Mouse (Mus musculus) midbrain, embryonic 14.5 days (tissue): ENCODE measurements around the gene Cd302. TPM values are rescaled to one million over a fixed set of nuclear protein-coding genes. Genes with fewer than 3 reads are reported as not detected.

Source experiments
- ATAC-seq: fragments of 200-750 bp; cut with Nextera tagmentation; 2 replicates; pipeline ENCODE4 v1.8.0; 2017; ENCODE audit warnings: moderate number of reproducible peaks, moderate library complexity; ENCODE audit not compliant: low FRiP score, low TSS enrichment
- DNase-seq: peaks from one replicate; pipeline ENCODE4 v3.0.0-alpha.2; 2015
- H3K27ac ChIP-seq: fragments of 300-500 bp; sonication (generic); replicated peaks from 2 replicates; pipeline ENCODE4 v1.5.1; 2014; ENCODE audit warnings: mild to moderate bottlenecking, low read depth, low read length, moderate library complexity
- H3K27me3 ChIP-seq: fragments of 300-500 bp; sonication (generic); 2 replicates; pipeline ENCODE4 v1.6.1; 2014; ENCODE audit warnings: low read length, control low read depth, mixed read lengths; ENCODE audit not compliant: control insufficient read depth, insufficient read depth
- H3K36me3 ChIP-seq: fragments of 300-500 bp; sonication (generic); 2 replicates; pipeline ENCODE4 v1.6.1; 2014; ENCODE audit warnings: low read length, control low read depth; ENCODE audit not compliant: control insufficient read depth, insufficient read depth
- H3K4me1 ChIP-seq: fragments of 300-500 bp; sonication (generic); 2 replicates; pipeline ENCODE4 v1.6.1; 2014; ENCODE audit warnings: mild to moderate bottlenecking, antibody characterized with exemption, low read length, control low read depth; ENCODE audit not compliant: control insufficient read depth, insufficient read depth
- H3K4me2 ChIP-seq: fragments of 300-500 bp; sonication (generic); 2 replicates; pipeline ENCODE4 v1.6.1; 2014; ENCODE audit warnings: mild to moderate bottlenecking, low read length, moderate library complexity
- H3K4me3 ChIP-seq: fragments of 300-500 bp; sonication (generic); replicated peaks from 2 replicates; pipeline ENCODE4 v1.5.1; 2014; ENCODE audit warnings: low read depth, low read length
- H3K9ac ChIP-seq: fragments of 300-500 bp; sonication (generic); replicated peaks from 2 replicates; pipeline ENCODE4 v1.6.1; 2014; ENCODE audit warnings: mild to moderate bottlenecking, low read length, moderate library complexity
- H3K9me3 ChIP-seq: fragments of 300-500 bp; sonication (generic); 2 replicates; pipeline ENCODE4 v1.6.1; 2016; ENCODE audit warnings: low read length, control low read depth, mixed read lengths; ENCODE audit not compliant: control insufficient read depth
- WGBS: fragments of 180-500 bp; shearing (Covaris S2); extraction: QIAGEN DNeasy Blood & Tissue Kit; methylation state at CpG from one replicate; pipeline ENCODE4 v1.1.7; 2014; 5-methylcytosine and 5-hydroxymethylcytosine counted together
- polyA plus RNA-seq: library from polyadenylated mRNA; unstranded; fragments of >200 nt; fragmentation: Nextera tagmentation; extraction: Ambion mirVana; gene quantifications from 2 replicates; pipeline ENCODE4 v1.2.1, GENCODE M21; 2014

The Cd302 gene
- polyA plus RNA-seq, 1 experiment from 2014 or later: 14.6 TPM

DNA sequence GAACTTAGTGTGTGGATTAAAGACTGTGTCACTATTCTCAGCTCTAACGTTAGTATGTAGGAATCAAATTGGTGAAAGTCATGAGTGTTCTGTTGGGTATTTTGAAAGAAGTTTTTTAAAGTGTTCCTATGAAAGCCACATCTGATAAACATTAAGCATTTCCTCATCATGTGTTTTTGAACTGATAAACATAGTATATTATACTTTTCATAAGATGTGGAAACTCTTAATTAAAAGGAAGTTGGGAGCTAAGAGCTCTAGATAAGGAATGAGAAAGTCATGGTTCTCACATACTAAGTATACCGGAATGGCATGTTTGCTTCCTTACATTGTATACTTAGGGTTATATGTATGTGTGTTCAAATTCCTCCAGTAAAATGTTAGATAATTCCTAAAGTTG lies 53.9 kb downstream of the Cd302 start:
- Histone ChIP-seq H3K4me3 (no peak overlapping the region), H3K27me3 (no peaks in the 10 kb centered on the region), H3K9ac (no peak overlapping the region), H3K4me2 (no peak overlapping the region), H3K9me3 (no peaks in the 10 kb centered on the region), H3K27ac (no peak overlapping the region), H3K36me3 (peaks cover 50% of the 10 kb centered on the region), H3K4me1 (no peaks in the 10 kb centered on the region)
- WGBS: 97% methylated on average over 2 of the region's 2 CpGs
- no peak for DNase-seq
- no peak for ATAC-seq

DNA sequence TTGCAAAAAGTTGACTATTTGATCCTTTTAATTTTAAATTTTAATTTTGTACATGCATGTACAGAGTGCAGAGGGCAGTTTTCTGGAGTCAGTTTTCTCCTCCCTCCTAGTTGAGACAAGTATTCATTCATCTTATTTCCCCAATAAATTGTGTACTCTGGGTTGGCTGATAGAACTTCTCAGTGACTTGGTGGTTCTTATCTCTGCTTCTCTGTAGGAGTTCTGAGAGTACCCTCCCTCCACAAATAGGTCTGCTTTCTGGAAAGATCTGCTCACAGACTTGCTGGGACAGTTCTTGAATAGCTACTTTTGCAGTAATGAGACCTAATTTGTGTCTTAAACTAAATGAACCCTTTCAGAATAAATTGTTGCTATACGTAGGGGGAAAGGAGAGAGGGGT lies 55.8 kb downstream of the Cd302 start:
- no peak overlapping the region for H3K4me3 ChIP-seq
- no peak overlapping the region for H3K27ac ChIP-seq
- ATAC-seq: no peak
- no peak for DNase-seq
- H3K9ac ChIP-seq: no peak overlapping the region
- H3K36me3 ChIP-seq: peaks cover 35% of the 10 kb centered on the region
- no peaks in the 10 kb centered on the region for H3K27me3 ChIP-seq
- 86% methylated on average over 1 of the region's 1 CpGs for WGBS
- no peak overlapping the region for H3K4me2 ChIP-seq
- no peaks in the 10 kb centered on the region for H3K9me3 ChIP-seq
- H3K4me1 ChIP-seq: no peaks in the 10 kb centered on the region

- Histone ChIP-seq H3K27ac (no peak overlapping the region), H3K4me1 (no peaks in the 10 kb centered on the region), H3K9me3 (no peaks in the 10 kb centered on the region), H3K36me3 (no peaks in the 10 kb centered on the region), H3K27me3 (no peaks in the 10 kb centered on the region), H3K9ac (no peak overlapping the region), H3K4me3 (no peak overlapping the region), H3K4me2 (no peak overlapping the region)
- WGBS: 88% methylated on average over 1 of the region's 1 CpGs
- DNase-seq (no peak), ATAC-seq (no peak)
Observed at GRCm38 (mm10) chr2:60223489-60223888, 60.8 kb downstream of the Cd302 start.

DNA sequence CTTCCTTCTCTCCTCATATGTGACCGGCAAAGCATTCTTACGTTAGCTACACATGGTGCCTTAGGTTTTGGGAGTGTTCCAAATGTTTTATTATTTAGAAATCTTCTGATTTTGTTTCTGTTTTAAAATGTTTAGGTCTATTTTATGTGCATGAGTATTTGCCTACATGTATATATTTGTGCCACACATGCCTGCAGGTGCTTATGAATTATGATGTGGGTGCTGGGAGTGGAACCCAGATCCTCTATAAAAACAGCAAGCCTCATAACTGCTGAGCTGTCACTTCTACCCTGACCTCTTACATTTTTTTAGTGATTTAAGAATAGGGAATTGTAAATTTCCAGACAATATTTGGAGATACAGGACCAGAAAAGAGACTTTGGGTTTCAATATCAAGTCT lies 62.3 kb downstream of the Cd302 start:
- H3K27ac ChIP-seq: no peak overlapping the region
- WGBS: 93% methylated on average over 2 of the region's 2 CpGs
- H3K4me2 ChIP-seq: no peak overlapping the region
- no peak overlapping the region for H3K9ac ChIP-seq
- H3K4me1 ChIP-seq: no peaks in the 10 kb centered on the region
- H3K27me3 ChIP-seq: no peaks in the 10 kb centered on the region
- ATAC-seq (no peak), DNase-seq (no peak)
- no peak overlapping the region for H3K4me3 ChIP-seq
- no peaks in the 10 kb centered on the region for H3K36me3 ChIP-seq
- H3K9me3 ChIP-seq: no peaks in the 10 kb centered on the region

DNA sequence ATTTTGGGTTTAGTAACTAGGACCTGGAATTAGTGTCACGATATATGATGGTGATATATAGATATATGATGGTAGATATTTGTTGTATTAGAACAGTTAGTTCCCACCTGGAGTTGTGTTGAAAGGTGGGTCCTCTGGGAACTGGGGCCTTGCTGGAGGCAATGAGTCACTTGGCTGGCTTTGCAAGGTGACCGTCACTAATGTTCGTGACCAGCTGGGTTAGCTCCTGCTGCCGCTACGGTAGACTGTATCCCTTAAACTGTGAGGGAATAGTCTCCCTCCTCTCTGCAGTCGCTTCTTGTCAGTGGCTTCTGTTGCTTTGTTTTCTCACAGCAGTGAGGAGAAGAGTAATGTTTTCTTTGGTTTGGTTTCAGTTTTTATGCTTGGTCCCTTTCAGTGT lies 63.1 kb downstream of the Cd302 start:
- H3K36me3 ChIP-seq: no peaks in the 10 kb centered on the region
- no peaks in the 10 kb centered on the region for H3K9me3 ChIP-seq
- no peak for ATAC-seq
- H3K27me3 ChIP-seq: no peaks in the 10 kb centered on the region
- H3K4me2 ChIP-seq: no peak overlapping the region
- no peak overlapping the region for H3K9ac ChIP-seq
- H3K4me3 ChIP-seq: no peak overlapping the region
- 57% methylated on average over 6 of the region's 6 CpGs for WGBS
- H3K27ac ChIP-seq: no peak overlapping the region
- no peak for DNase-seq
- no peaks in the 10 kb centered on the region; the same call in 1 of the 2 replicates for H3K4me1 ChIP-seq

DNA sequence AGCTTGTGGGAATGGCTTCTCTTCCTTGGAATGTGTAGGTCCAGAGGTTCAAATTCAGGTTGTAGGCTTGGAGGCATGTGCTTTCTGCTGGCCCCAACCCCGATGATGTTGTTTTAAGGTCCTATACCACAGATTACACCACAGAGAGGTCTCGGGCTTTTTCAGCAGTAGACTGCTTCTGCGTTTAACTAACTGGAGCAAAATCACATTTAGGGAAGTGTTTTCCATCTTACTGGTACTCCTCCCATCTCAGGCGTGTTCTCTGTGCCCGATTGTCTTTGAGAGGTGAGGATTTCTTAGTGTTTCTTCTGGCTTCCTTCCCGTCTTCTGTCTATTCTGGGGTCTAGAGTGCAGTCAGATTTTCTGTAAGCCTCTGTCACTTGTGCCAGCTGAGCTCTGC lies 66.7 kb downstream of the Cd302 start:
- H3K4me2 ChIP-seq: no peak overlapping the region
- no peak overlapping the region for H3K4me3 ChIP-seq
- ATAC-seq (no peak), DNase-seq (no peak)
- peaks cover 3% of the 10 kb centered on the region; the same call in 1 of the 2 replicates for H3K36me3 ChIP-seq
- no peaks in the 10 kb centered on the region for H3K27me3 ChIP-seq
- 96% methylated on average over 6 of the region's 6 CpGs for WGBS
- no peaks in the 10 kb centered on the region for H3K9me3 ChIP-seq
- H3K27ac ChIP-seq: no peak overlapping the region
- no peak overlapping the region for H3K9ac ChIP-seq
- peaks cover 11% of the 10 kb centered on the region for H3K4me1 ChIP-seq

DNA sequence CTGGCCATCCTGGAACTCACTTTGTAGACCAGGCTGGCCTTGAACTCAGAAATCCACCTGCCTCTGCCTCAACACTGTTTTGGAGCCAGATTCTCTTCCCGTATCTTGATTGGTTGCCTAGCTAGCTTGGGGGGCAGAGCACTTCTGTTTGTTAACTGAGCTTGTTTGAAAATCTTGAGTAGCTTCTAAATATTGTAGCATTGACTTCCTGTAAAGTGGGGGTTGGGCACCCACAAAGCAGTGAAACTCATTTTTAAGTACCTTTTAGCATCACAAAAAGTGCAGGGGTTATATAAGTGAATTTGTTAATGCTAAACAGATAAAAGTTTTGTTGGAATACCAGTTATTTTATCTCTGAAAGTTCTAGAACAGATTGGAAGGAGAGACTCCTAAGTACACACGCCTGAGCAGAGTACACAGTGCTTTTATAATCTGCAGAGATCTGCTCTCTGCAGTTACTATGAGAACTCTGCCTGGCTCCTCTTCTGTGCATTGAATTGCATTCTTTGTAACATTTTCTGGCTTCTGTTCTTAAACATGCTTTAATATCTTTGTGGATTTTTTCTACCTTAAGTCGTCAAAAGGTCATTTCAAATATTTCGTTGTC lies 67.6 kb downstream of the Cd302 start:
- Histone ChIP-seq H3K4me1 (peaks cover 19% of the 10 kb centered on the region), H3K27ac (no peak overlapping the region)
- WGBS: 95% methylated on average over 4 of the region's 4 CpGs

GRCm38 (mm10) chr2:60214683-60215082 lies 69.6 kb downstream of the Cd302 start:
- Histone ChIP-seq H3K27me3 (no peaks in the 10 kb centered on the region), H3K36me3 (peaks cover 7% of the 10 kb centered on the region; the same call in 1 of the 2 replicates), H3K9ac (no peak overlapping the region), H3K4me3 (no peak overlapping the region), H3K4me2 (no peak overlapping the region), H3K27ac (no peak overlapping the region), H3K9me3 (no peaks in the 10 kb centered on the region), H3K4me1 (peaks cover 28% of the 10 kb centered on the region)
- DNase-seq (no peak), ATAC-seq (no peak)
- WGBS: 94% methylated on average over 2 of the region's 2 CpGs

More for the DNA sequence above, 67.6 kb downstream of the Cd302 start:
- ATAC-seq (no peak), DNase-seq (no peak)
- Histone ChIP-seq H3K9me3 (no peaks in the 10 kb centered on the region), H3K9ac (no peak overlapping the region), H3K4me3 (no peak overlapping the region), H3K27me3 (no peaks in the 10 kb centered on the region), H3K4me2 (no peak overlapping the region), H3K36me3 (peaks cover 7% of the 10 kb centered on the region; the same call in 1 of the 2 replicates)

GRCm38 (mm10) chr2:60212488-60212887 lies 71.8 kb downstream of the Cd302 start:
- H3K9ac ChIP-seq: no peak overlapping the region
- no peak overlapping the region for H3K4me3 ChIP-seq
- no peaks in the 10 kb centered on the region for H3K9me3 ChIP-seq
- peaks cover 4% of the 10 kb centered on the region; the same call in 1 of the 2 replicates for H3K27me3 ChIP-seq
- ATAC-seq: no peak
- 0 out of 2 replicates have a peak overlapping the region, but pooled peaks have one; percentile 21 for H3K4me2 ChIP-seq
- H3K4me1 ChIP-seq: peaks cover 33% of the 10 kb centered on the region
- no peak overlapping the region for H3K27ac ChIP-seq
- peaks cover 7% of the 10 kb centered on the region; the same call in 1 of the 2 replicates for H3K36me3 ChIP-seq
- no peak for DNase-seq
